Mouse (Mus musculus): ENCODE results near the gene Rsbn1l.

Rsbn1l gene

DNA sequence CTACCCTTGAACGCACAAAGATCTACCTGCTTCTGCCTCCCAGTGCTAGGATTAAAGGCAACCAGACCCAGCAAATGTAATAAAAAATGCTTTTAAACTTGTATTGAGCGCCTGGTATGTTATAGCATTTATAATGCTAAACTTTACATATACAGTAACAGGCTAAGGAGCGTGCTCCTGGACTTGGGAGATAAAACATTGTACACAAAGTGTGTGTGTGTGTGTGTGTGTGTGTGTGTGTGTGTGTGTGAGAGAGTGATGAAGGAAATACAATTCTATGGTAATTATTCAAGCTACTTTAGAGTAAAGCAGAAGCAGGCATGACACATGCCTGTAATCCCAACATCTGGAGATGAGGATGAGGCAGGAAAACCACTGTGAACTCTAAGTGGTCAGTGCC lies at the start of gene Rsbn1l:
Gene Rsbn1l (minus strand): TSS at position 101 of the 400 bp plus-strand sequence.
- DNase-seq (ENCODE audit: low spot score): no peak

DNA sequence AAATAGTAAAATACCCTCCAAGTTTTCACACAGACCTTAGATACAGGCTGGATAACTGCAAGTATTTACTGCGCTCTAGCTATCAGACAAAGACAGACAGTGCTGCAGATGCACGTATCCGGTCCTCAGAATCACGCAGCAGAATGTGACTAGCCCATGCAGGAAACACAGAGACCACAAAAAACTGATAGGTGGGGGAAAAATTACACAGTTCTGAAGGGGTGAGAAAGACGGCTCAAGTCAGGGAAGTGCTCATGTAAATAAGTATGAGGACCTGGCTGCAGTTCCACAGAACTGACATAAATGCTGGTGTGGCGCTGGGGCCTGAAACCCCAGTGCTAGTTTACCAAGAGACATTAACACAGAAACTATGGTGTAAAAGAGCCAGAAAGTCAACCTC lies 46.5 kb upstream of the Rsbn1l start:
- DNase-seq (ENCODE audit: low spot score): no peak

DNA sequence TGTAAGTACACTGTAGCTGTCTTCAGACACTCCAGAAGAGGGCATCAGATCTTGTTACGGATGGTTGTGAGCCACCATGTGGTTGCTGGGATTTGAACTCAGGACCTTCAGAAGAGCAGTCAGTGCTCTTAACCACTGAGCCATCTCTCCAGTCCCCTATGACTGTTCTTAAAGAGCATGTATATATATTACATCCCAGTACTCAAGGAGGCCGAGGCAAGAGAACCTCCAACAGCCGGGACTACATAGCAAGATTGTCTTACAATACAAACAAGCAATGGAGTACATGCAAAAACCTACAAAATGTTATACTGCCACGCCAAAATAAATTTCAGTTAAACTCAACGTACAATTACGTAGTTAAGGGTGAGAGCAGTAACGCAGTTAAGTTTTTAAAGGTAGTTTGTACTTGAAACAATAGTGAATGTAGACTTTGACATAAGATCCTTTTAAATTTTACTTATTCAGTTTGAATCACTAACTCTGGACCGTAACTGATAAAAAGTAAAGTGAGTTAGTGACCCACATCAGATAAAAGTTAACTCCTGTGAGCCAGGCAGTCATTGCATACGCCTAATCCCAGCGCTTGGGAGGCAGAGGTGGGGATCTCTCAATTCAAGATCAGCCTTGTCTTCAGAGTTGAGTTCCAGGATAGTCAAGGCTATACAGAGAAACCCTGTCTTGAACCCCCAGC lies 45.6 kb upstream of the Rsbn1l start:
- no peak for DNase-seq (ENCODE audit: low spot score)

DNA sequence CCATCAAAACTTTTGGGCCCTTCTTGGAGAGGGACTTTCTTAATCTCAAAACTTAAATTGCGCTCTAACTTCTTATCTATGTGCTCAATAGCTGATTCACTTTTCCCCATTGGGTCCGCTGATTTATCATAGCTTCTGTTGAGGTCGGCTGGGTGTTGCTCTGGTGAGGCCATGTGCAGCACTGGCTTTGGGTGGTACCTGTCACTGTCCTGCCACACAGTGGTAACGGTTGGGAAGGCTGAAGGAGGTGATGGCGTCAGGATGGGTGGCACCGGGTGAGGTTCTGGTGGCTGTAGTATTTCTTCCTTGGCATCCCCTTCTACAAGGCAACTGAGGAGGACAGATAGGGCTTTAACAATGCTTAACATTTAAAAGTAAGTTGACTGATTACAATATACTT lies 42.2 kb upstream of the Rsbn1l start:
- DNase-seq (ENCODE audit: low spot score): no peak

DNA sequence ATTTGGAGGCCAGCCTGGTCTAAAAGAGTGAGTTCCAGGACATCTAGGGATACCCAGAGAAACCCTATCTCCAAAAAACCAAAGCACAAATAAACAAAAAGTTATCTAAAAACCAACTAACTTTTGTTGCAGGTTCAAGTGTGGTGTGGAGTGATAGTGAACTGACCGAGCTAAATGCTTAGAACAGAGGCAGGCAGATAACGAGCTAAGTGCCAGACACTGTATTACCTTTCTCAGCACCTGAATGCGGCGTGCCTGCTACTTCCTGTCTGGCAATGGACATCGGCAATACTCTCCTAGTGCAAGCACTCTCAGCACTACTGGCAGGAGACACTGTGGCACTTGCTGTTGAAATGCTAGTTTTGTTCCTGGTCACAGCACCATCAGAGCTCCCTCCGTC lies 41.4 kb upstream of the Rsbn1l start:
- DNase-seq (ENCODE audit: low spot score): no peak

DNA sequence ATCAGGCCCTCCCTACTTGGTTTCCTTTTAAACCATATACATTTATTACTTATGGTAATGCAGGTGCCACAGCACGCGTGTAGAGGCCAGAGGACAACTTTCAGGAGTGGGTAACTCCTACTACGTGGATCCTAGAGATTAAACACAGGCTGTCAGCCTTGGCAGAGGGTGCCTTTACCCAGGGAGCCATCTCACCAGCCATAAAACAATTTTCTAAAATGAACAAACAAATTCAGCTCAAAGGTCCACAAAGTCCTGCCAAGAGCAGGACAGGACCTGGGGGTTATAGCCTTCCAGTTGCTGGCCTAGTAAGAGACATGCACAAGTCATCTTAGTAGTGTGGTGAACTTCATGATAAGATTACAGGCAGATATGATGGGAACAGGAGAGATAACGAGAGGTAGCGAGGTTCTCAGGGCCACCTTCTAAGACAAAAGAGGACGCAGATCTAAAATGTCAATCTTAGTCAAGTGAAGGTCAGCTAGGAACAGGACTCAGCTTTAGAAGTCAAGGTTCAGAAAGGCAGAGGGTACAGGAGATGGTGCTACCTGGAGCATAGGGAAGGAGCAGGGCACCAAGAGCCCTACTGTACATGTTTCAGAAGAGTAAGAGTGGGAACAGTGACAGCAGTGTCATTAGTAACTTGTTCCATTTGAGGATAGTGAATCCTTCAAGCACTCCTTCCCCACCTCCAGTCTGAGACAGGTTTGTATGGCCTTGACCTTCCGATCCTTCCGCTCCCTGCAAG lies 34.0 kb upstream of the Rsbn1l start:
- no peak for DNase-seq (ENCODE audit: low spot score)

DNA sequence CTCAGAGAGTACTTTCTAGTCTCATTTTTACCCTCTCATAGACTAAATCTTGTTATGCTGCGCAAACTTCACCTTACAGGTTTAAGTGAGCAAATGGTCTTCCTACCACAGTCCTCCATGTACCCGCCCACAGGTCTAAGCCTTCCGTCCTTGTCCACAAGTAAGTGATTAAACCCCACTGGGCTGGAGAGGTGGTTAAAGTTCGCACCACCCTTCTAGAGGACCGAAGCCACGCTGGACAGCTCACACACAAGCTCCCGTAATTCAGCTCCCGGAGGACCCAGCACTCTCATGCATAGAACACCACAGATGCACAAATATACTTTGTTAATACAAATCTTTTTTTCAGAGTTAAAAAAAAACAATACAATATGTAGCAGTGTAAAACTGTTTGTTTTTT lies 30.1 kb upstream of the Rsbn1l start:
- no peak for DNase-seq (ENCODE audit: low spot score)

DNA sequence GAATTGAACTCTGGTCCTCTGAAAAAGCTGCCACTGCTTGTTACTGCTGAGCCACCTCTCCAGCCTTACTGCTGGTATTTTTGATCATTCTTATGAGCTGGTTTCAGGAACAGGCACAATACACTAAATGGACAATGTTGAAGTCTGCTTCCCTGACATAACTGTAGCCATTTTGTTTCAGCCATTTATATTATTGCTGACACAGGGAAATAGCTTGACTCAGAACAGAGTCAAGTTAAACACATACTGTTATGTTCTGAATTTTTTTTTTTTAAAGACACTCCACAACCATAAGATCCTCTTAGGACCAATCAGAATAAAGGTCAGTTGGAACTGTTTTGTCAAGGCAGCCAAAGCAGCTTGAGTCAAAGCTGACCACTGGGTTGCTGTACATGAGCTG lies 27.3 kb upstream of the Rsbn1l start:
- DNase-seq (ENCODE audit: low spot score): no peak

DNA sequence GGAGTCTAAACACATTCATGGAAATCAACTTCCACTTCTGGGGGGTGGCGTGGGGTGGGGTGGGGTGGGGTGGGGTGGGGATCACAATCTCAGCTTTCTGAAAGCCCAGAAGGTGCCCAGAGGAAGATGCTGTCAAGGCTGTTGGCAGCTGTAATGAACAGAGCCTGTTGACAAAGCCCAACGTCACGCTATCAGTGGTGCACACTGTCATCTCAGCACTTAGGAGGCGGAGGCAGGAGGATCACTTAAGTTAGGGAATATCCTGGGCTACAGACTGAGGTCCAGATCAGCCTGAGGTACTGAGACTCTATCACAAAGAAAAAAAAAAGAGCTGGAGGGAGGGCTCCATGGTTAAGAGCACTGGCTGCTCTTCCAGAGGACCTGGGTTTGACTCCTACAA lies 18.5 kb upstream of the Rsbn1l start:
- no peak for DNase-seq (ENCODE audit: low spot score)

DNA sequence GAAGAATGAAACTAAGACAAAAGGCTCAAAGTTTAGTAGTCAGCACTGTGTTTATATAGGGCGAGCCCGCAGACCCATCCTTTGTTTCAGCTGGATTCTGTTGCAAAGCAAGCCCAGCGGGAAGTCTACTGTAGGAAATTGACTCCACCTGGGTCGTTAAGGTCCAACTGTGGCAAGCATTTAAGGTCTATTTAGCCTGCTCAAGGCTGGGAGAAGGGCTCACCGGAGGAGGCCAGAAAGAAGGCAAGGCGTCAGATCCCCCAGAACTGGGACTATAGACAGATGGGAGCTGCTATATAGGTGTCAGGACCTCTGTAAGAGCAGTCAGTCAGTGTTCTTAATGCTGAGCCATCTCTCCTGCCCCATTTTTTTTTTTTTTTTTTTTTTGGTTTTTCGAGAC lies 17.8 kb upstream of the Rsbn1l start:
- no peak for DNase-seq (ENCODE audit: low spot score)

DNA sequence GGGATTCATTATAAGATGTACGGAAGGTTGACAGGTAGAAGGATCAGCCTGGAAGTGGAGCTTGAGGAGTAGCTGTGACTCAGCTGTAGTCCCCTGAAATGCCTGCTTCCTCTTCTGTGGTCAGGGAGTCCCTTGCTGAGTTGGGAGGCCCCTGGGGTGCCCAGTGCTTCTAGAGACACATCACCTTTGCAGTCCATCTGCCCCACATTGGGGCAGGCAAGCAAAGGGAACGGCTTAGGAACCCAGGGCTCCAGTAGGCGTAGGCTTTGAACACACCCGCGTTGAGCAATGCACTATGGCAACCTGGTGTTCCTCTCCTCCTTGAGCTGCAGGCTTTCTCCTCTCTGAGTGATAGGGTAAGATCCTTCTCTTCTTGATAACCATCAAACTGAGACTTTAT lies 16.9 kb upstream of the Rsbn1l start:
- DNase-seq (ENCODE audit: low spot score): no peak

DNA sequence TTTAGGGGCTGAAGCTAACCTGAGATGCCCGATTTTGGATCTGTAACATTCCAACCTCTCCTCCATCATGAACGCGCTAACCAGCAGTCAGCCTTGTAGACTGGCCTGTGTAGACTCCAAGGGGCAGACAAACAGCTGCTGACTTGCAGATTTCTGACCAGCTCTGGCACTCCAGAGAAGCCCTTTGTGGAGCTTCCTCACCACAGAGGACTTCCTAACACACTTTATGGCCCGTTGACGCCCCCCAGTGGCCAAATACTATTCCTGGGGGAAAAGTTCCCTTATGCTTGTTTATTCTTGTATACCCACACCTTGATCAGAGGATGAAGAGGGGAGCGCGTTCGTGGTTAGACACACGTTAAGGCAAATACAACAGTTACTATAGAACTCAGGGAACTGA lies 12.8 kb upstream of the Rsbn1l start:
- peak; percentile 56 for DNase-seq (ENCODE audit: low spot score)

DNA sequence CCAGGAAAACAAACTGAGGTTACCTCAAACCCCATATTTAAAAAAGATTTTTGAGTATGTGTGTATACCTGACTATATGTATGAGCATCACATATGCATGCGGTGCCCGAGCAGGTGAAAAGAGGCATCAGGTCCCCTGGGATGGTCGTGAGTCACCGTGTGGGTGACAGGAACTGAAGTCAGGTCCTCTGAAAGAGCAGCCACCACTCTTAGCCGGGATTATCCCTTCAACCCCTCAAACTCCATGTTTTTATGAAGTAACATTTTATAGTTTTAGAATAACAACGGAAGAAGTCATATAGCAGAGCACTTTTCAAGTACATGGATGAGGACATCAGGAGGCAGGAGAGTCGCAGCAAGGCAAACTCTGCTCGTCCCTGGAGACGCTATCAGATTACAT lies 12.3 kb upstream of the Rsbn1l start:
- no peak for DNase-seq (ENCODE audit: low spot score)

DNA sequence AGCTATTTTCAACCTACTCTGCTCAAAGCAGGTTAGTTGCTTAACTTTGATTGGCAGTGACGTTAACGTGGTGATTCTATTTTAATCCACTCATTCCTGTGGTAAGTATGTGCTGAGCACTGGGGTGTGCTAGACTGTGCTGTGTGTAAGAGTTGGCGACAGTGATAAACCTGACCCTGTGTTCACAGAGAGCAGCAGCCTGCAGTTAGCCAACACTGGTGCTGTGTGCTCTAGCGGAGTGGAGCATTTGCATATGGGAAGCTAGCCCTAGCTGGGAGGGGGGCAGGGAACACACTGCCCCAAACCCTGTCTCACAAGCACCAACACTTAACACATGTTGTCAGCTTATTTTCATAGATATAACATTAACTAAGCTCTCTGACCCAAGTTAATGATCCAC lies 11.7 kb upstream of the Rsbn1l start:
- DNase-seq (ENCODE audit: low spot score): no peak

DNA sequence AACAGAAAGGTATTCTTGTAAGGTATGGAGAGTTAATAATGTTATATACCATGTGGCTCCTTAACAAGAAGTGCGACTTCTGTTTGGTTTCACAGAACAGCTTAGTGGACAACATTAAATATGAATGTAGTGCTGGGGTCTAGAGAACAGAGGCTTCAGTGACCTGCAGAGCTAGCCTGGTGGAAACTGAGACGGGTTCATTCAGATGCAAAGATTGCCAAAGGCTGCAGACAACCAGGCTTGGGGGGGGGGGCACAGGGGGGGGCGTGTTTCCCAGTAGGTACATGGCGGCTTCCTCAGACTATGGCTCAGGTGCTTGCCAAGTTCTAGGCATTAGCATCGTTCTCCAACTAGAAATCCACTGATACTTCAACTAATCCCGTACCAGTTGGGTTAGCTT lies 8.2 kb upstream of the Rsbn1l start:
- DNase-seq (ENCODE audit: low spot score): no peak

DNA sequence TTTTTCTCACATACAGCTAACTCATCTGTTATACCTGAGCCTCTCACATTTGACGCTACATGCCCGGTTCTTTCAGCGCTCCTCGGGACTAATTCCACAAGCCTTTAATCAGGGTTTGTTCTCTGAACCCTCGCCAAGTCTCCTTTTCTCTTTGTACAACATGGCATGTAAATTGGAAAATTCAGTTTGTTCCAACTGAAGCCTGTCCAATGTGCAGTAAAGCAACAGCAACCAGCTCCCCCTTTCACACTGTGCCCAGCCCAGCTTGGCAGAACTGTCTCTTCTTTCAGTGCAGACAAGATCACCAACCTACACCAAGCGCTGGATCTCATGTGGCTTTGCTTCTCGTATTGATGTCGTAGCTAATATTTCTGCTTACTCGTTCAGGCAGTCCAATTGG lies 7.1 kb upstream of the Rsbn1l start:
- no peak for DNase-seq (ENCODE audit: low spot score)

DNA sequence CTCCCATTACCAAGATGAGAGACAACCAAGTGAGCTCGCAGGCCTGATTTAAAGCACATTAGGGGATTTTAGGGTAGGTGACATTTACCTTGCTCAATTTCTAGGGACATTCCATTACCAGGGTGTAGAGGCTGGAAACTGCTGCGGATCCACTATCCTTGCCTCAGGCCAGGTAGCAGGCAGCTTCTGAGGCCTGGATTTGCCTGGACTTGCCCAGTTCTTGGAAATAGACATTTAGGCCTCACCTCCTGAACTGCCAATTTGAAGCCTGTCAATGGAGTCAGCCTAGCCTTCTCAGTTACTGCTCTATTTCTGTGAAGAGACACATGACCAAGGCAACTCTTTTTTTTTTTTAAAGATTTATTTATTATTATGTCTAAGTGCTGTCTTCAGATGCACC lies 4.7 kb upstream of the Rsbn1l start:
- DNase-seq (ENCODE audit: low spot score): no peak

DNA sequence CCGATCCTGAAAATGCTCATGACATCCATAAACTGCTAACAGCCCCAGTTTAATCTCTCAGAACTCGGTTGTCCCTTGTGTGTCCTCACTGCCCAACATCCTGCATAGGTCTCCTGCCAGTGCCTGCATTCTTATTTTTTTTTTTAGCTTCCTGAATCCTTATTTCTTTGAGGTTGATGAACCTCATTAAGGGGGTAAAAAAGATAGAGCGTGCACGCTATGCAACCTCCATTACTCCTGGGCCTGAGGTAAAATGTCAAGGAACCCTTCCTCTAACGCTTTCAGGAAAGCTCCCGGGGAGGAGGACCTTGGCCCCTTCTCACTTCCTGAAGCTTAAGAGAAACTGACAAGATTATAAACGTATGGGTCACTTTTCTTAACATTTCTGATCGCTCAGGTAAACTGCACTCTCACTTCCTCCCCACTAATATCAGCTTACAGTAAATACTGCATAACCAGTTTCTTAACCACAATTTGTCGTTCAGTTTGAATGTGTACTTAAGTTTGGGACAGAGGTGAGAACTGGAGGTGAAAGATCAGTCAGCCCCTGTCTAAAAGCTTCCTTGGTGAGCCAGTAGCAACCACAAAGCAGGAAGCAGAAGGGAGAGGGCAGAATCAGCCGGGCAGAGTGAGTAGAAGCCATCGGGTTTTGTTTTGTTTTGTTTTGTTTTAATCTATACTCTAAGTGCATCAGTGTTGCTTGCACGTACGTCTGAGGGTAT lies 923 bp downstream of the Rsbn1l start:
- DNase-seq (ENCODE audit: low spot score): no peak

DNA sequence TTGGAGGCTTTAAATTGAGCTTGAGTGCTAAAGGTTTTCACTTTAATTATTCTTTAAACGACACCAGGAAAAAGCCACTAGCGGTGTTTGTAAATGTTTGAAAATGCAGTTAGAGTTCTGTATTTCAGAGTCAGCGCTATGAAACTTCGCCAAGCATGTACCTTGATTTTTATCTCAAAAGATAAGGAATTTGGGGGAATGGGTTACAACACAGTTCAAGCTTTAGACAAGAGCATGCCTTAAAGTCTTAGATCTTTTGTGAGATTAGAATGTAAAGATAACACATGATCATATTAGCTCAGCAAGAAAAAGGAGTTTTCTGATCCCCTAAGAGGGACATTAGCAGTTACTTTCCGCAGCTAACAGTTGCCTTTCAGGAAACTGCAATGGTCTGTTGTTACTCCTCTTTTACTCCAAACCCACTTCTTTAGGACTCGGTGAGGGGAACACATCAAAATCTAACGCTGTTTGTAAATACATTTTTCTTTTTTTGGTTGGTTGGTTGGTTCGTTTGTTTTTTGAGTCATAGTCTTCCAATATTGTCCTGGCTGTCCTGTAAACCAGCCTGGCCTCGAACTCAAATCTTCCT lies 3.8 kb downstream of the Rsbn1l start:
- DNase-seq (ENCODE audit: low spot score): no peak

DNA sequence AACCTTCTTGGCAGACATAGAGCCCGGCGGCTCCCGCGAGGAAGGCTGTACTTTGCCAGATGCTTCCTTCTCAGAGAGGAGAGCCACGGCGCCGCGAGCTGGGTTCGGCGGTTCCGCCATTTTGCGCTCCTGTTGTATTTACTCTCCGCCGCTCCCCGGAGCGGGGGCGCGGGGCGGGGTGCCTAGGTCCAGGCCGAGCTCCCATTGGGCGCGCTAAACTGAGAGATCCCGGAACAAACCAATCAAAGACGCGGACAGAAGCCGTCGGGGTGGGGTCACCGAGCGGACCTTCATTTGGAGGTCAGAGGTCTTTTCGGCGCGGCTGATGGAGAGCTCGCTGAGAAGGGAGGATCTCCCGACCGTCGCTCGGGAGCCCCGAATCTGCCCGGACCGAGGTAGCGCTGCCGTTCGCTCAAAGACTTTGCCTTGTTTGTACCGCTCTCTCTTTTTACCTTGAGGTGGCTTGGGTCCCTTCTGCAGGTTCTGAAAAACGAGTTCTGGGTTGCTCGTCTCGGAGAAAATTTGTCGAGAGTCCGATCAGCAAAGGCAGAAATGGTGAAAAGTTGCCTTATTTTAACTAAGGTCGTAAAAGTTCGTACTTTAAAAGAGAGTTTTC lies 4.4 kb downstream of the Rsbn1l start:
- DNase-seq (ENCODE audit: low spot score): peak; percentile 93

DNA sequence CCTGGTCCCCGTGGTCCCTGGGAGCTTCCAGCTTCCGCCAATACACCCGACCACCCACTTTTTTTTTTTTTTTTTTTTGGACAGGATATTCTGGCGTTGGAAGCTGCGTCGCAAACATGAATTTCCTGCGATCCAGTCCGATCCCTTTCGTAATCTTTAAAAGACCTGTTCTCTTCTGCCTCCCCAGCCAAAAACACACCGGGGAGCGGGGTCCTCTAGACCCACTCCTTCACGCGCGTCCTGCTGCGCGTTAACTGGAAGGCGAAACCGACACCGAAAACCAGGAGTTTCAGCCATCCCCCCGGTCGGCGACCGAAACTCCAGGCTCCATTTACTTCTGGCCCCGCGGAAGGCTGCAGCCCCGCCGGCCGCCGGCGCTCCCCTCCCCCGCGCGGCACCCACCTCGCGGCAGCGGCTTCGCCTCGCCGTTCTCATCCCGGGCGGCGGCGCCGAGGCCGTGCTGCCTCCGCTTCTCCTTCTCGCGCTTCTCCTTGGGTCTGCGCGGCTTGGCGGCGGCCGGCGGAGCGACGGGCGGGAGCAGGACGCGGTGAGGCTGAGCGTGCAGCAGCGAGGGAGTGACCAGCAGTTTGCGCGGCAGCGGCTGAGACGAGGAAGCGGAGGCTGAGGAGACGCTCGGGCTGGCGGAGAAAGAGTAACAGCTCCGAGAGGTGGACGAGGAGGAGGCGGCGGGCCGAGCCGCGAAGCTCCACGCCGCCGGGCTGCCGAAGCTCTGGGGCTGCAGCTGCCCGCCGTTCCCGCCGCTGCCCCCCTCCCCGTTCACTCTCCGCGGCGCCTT lies 5.1 kb downstream of the Rsbn1l start:
- peak; percentile 59 for DNase-seq (ENCODE audit: low spot score)

DNA sequence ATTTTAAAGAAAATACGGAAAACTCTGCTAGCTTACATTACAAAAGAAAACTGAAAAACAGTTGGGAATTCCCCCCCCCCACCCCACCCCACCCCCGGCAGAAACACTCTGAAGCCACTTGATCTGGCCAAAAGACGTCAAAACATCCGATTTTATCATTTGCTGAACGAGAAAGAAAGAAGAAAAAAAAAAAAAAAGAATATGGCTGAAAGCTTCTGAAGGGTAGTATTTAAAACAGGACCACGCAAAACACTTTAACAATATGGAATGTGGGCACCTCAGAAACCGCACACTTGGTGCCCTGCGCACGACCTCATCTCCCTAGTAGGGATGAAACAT lies 5.7 kb downstream of the Rsbn1l start:
- DNase-seq (ENCODE audit: low spot score): no peak
